Mouse (Mus musculus): ENCODE measurements around the gene Dab2ip. TPM values are rescaled to one million over a fixed set of nuclear protein-coding genes. Genes with fewer than 3 reads are reported as not detected.

Dab2ip gene
- polyA plus RNA-seq, 1 experiment from 2014 or later: 47.9 TPM

DNA sequence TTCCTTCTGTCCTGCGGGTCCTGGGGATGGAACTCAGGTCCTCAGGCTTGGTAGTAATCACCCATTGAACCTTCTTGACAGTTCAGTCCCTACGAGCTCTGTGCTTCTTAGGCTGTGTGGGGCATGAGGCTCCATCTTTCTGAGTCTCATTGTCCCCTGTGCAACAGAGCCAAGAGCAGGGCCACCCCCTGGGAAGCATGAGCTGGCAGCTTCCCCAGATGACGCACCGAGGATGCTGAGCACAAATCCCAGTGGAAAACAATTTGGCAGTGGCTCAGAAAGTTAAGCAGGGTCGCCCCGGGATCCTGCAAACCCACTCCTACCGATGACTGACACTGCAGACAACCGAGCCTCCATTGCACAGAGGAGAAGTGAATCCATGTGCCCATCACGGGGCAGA lies 24.4 kb upstream of the Dab2ip start:
- Histone ChIP-seq H3K9ac (replicated peaks) (no peak overlapping the region), H3K36me3 (no peaks in the 10 kb centered on the region), H3K9me3 (peaks cover 3% of the 10 kb centered on the region; the same call in 1 of the 2 replicates), H3K4me1 (no peaks in the 10 kb centered on the region), H3K4me3 (no peak overlapping the region), H3K27ac (replicated peaks) (no peak overlapping the region), H3K4me2 (replicated peaks) (no peak overlapping the region), H3K27me3 (no peaks in the 10 kb centered on the region)
- WGBS: 68% methylated on average over 9 of the region's 9 CpGs
- ATAC-seq (ENCODE audit: low FRiP score, low read depth): no peak

DNA sequence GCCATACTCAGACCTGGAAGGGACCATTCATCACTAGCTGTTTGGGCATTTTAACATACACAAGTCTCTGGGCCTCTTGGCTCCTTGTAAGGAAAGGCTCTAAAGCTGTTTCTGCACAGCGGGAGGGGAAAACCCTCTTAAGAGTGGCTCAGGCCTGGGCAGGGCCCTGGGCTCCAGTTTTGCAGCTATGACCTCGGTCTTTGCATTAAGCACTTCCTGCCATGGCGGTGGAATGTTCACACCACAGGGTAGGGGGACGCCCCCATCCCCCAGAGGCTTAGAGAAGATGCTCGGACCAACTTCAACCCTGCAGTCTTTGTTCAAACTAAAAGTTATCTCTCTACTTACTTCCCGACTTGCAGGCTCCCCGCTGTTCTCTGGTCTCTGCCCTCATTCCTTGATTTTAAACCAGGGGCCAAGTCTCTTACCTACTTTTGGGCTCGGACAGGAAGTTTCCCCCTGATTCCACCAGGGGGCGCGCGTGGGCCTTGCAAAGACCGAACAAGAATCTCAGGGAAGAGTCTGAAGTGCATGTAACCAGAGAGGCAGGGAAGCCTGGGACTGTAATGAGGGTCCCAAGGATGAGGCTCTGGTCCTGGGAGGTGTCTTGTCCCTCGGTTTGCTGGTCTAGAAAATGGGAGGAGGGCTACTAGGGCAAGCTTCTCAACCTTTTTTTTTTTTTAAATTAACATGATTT lies 18.6 kb upstream of the Dab2ip start:
- WGBS: 5% methylated on average over 13 of the region's 13 CpGs
- Histone ChIP-seq H3K4me3 (no peak overlapping the region), H3K27ac (replicated peaks) (no peak overlapping the region), H3K9me3 (no peaks in the 10 kb centered on the region), H3K9ac (replicated peaks) (no peak overlapping the region), H3K4me1 (no peaks in the 10 kb centered on the region), H3K36me3 (no peaks in the 10 kb centered on the region), H3K4me2 (replicated peaks) (no peak overlapping the region), H3K27me3 (no peaks in the 10 kb centered on the region)
- ATAC-seq (ENCODE audit: low FRiP score, low read depth): 0 out of 2 replicates have a peak, but pooled peaks have one; percentile 27

GRCm38 (mm10) chr2:35540798-35541197 lies 17.3 kb upstream of the Dab2ip start:
- 38% methylated on average over 4 of the region's 4 CpGs for WGBS
- Histone ChIP-seq H3K9me3 (no peaks in the 10 kb centered on the region), H3K4me2 (replicated peaks) (no peak overlapping the region)

GRCm38 (mm10) chr2:35544717-35545116 lies 13.3 kb upstream of the Dab2ip start:
- H3K27ac ChIP-seq (replicated peaks): no peak overlapping the region
- H3K9ac ChIP-seq (replicated peaks): no peak overlapping the region
- H3K4me1 ChIP-seq: peaks cover 8% of the 10 kb centered on the region
- no peak overlapping the region for H3K4me3 ChIP-seq
- 11% methylated on average over 14 of the region's 14 CpGs for WGBS
- peak overlapping the region; percentile 40 for H3K4me2 ChIP-seq (replicated peaks)
- H3K9me3 ChIP-seq: no peaks in the 10 kb centered on the region
- H3K27me3 ChIP-seq: no peaks in the 10 kb centered on the region; the same call in none of the 2 replicates
- ATAC-seq (ENCODE audit: low FRiP score, low read depth): peak; percentile 65
- H3K36me3 ChIP-seq: no peaks in the 10 kb centered on the region

More at GRCm38 (mm10) chr2:35540798-35541197, 17.3 kb upstream of the Dab2ip start:
- H3K4me3 ChIP-seq: no peak overlapping the region
- peaks cover 8% of the 10 kb centered on the region for H3K4me1 ChIP-seq
- no peak for ATAC-seq (ENCODE audit: low FRiP score, low read depth)
- no peaks in the 10 kb centered on the region for H3K36me3 ChIP-seq
- H3K27ac ChIP-seq (replicated peaks): no peak overlapping the region
- no peak overlapping the region for H3K9ac ChIP-seq (replicated peaks)
- no peaks in the 10 kb centered on the region; the same call in 1 of the 2 replicates for H3K27me3 ChIP-seq

DNA sequence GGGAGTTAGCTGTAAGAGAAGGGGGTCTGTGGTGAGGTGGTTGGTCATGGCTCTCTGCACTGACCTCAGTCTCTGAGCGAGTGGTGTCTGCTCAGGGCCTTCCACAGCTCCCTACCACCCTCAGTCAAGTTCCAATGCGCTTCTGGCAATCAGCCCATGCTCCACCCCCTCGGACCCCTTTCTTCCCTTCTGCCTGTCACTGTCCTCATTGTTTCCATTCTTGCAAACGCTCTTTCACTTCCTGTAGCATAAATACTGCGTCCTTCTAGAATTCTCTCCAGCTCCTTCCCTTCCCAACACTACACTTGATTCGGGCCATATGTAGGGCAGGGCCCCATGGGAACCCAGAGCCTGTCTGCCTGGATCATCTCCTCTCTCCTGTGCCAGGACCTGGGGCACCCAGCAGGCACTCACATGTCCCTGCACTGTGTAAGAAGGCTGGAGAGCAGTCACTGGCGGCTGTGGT lies 12.9 kb upstream of the Dab2ip start:
- ATAC-seq (ENCODE audit: low FRiP score, low read depth): peak; percentile 70
- no peak overlapping the region for H3K4me3 ChIP-seq
- no peak overlapping the region for H3K9ac ChIP-seq (replicated peaks)
- peaks cover 8% of the 10 kb centered on the region for H3K4me1 ChIP-seq
- no peaks in the 10 kb centered on the region for H3K9me3 ChIP-seq
- no peaks in the 10 kb centered on the region; the same call in none of the 2 replicates for H3K27me3 ChIP-seq
- no peaks in the 10 kb centered on the region for H3K36me3 ChIP-seq
- H3K4me2 ChIP-seq (replicated peaks): peak overlapping the region; percentile 40
- 22% methylated on average over 7 of the region's 7 CpGs for WGBS
- no peak overlapping the region for H3K27ac ChIP-seq (replicated peaks)

DNA sequence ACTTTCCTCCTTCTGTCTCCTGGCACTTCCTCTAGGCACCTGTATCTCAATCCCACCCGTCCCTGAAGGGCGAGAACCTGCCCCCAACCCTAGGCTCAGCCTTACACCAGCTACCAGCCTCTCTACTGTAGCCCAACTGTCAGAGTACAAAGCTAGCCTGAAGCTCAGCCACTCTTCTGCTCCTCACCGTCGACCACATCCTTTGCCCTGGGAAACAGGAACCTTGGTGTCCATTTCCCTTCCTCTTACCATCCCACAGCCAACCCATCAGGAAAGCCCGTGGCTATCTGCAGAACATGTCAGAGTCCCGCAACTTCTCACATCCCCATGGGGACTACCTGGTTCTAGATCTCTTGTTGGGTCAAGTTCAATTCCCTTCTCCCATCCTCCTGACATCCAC lies 11.6 kb upstream of the Dab2ip start:
- no peak for ATAC-seq (ENCODE audit: low FRiP score, low read depth)
- H3K4me1 ChIP-seq: peaks cover 8% of the 10 kb centered on the region
- H3K27me3 ChIP-seq: no peaks in the 10 kb centered on the region; the same call in none of the 2 replicates
- H3K9ac ChIP-seq (replicated peaks): no peak overlapping the region
- H3K36me3 ChIP-seq: no peaks in the 10 kb centered on the region
- WGBS: 86% methylated on average over 6 of the region's 6 CpGs
- no peaks in the 10 kb centered on the region for H3K9me3 ChIP-seq
- H3K4me3 ChIP-seq: no peak overlapping the region
- no peak overlapping the region for H3K27ac ChIP-seq (replicated peaks)
- H3K4me2 ChIP-seq (replicated peaks): no peak overlapping the region

DNA sequence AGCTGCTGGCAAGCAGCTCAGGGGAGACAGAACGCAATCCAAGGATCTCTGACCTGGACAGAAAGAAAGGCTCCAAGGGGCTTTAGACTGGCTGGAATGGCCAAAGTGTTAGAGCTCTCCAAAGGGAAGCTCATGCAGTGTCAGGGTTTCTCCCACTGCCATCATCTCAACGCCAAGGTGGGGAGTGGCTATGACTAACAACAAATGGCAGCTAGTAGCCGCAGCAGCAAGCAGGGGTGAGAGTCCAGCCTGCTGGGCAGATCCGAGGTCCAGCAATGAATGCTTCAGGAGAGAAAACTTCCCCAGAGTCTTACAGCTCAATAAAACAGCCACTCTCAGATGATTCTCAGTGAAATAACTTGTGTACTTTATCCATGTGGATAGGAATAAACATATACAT lies 8.9 kb upstream of the Dab2ip start:
- no peak overlapping the region for H3K4me3 ChIP-seq
- H3K9me3 ChIP-seq: no peaks in the 10 kb centered on the region
- H3K9ac ChIP-seq (replicated peaks): no peak overlapping the region
- H3K4me1 ChIP-seq: peaks cover 8% of the 10 kb centered on the region
- no peaks in the 10 kb centered on the region; the same call in none of the 2 replicates for H3K27me3 ChIP-seq
- WGBS: 72% methylated on average over 4 of the region's 4 CpGs
- ATAC-seq (ENCODE audit: low FRiP score, low read depth): no peak
- no peak overlapping the region for H3K4me2 ChIP-seq (replicated peaks)
- no peak overlapping the region for H3K27ac ChIP-seq (replicated peaks)
- no peaks in the 10 kb centered on the region for H3K36me3 ChIP-seq

- 87% methylated on average over 9 of the region's 9 CpGs for WGBS
- Histone ChIP-seq H3K27ac (replicated peaks) (no peak overlapping the region), H3K4me2 (replicated peaks) (no peak overlapping the region), H3K27me3 (no peaks in the 10 kb centered on the region; the same call in none of the 2 replicates), H3K9ac (replicated peaks) (no peak overlapping the region), H3K4me3 (no peak overlapping the region), H3K36me3 (no peaks in the 10 kb centered on the region), H3K9me3 (no peaks in the 10 kb centered on the region), H3K4me1 (peaks cover 4% of the 10 kb centered on the region)
- no peak for ATAC-seq (ENCODE audit: low FRiP score, low read depth)
Observed at GRCm38 (mm10) chr2:35550097-35550496, 8.0 kb upstream of the Dab2ip start.

GRCm38 (mm10) chr2:35556918-35557486 lies 1.1 kb upstream of the Dab2ip start:
- Histone ChIP-seq H3K4me3 (no peak overlapping the region), H3K4me1 (peaks cover 12% of the 10 kb centered on the region; the same call in 1 of the 2 replicates), H3K27ac (replicated peaks) (no peak overlapping the region), H3K36me3 (no peaks in the 10 kb centered on the region), H3K4me2 (replicated peaks) (no peak overlapping the region), H3K9ac (replicated peaks) (no peak overlapping the region), H3K27me3 (peaks cover 11% of the 10 kb centered on the region; the same call in 1 of the 2 replicates), H3K9me3 (no peaks in the 10 kb centered on the region)
- no peak for ATAC-seq (ENCODE audit: low FRiP score, low read depth)
- 69% methylated on average over 5 of the region's 5 CpGs for WGBS

DNA sequence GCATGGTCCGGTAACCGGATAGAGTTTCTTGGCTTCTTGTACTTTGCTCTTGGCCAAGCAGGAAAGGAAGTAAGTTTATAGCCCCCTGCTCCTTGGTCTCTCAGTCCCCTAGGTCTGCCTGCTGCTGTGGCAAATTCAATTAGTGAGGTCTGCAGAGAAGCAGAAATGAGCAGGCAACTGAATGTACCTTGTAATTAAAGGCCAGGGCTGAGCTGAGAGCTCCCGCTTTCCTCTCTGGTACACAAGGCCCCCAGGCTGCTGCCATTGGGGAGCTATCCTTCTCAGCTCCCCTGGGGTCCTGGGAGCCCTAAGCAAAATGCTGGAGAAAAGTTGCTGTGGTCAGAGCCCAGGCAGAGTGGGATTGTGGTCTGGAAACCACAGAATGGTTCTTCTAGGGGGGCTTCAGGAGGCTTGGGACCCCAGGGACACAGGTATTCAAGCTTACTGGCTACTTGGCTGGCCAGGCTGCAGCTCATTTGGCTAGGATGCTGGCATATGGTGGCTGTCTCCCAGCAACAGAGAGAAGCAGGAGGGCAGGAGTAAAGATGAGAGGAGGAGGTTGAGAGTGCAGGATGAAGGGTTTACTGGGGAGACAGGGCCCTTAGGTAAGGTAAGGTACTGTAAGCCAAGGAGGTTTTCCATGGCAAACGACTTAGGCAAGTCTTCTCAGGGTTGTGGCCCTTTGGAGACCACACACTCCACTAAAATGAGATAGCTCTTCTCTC lies 922 bp downstream of the Dab2ip start:
- 76% methylated on average over 4 of the region's 4 CpGs for WGBS
- H3K27ac ChIP-seq (replicated peaks): no peak overlapping the region
- no peak overlapping the region for H3K4me2 ChIP-seq (replicated peaks)

DNA sequence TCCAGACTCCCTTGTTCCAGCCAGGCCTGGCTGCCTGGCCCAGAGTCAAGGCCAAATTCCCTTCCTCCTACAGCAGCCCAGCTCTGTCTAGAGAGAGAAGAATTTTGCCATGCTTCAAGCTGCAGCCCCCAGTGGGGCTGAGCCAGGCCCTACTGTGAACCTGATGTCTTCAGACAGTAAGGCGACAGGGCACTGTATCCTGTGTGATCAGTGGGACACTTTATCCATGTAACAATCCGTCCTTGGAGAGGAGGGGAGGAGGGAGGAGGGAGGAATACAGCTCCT lies 1.4 kb downstream of the Dab2ip start:
- H3K27me3 ChIP-seq: peaks cover 11% of the 10 kb centered on the region; the same call in 1 of the 2 replicates
- no peak for ATAC-seq (ENCODE audit: low FRiP score, low read depth)
- H3K9me3 ChIP-seq: no peaks in the 10 kb centered on the region
- WGBS: 77% methylated on average over 2 of the region's 2 CpGs
- H3K36me3 ChIP-seq: no peaks in the 10 kb centered on the region
- no peak overlapping the region for H3K27ac ChIP-seq (replicated peaks)
- no peak overlapping the region for H3K4me3 ChIP-seq
- H3K4me1 ChIP-seq: peaks cover 12% of the 10 kb centered on the region; the same call in 1 of the 2 replicates
- H3K9ac ChIP-seq (replicated peaks): no peak overlapping the region
- H3K4me2 ChIP-seq (replicated peaks): no peak overlapping the region

More for the DNA sequence above, 922 bp downstream of the Dab2ip start:
- Histone ChIP-seq H3K9me3 (no peaks in the 10 kb centered on the region), H3K27me3 (peaks cover 11% of the 10 kb centered on the region; the same call in 1 of the 2 replicates), H3K9ac (replicated peaks) (no peak overlapping the region), H3K4me3 (no peak overlapping the region), H3K4me1 (peaks cover 12% of the 10 kb centered on the region; the same call in 1 of the 2 replicates), H3K36me3 (no peaks in the 10 kb centered on the region)
- no peak for ATAC-seq (ENCODE audit: low FRiP score, low read depth)

DNA sequence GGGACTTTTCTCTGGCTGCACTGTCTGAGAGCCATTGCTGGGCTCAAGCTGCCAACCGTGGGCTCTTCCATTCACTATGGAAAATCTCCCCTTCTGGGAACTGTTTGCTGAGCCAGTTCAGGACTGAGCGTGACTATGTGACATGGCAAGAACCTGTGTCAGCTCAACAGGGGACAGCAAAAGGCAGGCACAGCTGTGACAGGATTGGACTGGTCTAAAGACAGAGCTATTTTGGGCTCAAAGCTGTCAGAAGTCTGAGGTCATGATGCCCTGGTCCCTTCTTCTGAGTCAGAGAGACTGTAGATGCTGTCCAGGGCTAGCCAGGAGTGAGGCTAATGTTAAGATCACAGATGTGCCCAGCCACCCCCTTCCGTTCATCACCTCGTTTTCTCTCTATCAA lies 5.7 kb downstream of the Dab2ip start:
- Histone ChIP-seq H3K4me1 (0 out of 2 replicates have a peak, but pooled peaks cover 5% of the 10 kb centered on the region), H3K27me3 (peaks cover 6% of the 10 kb centered on the region; the same call in 1 of the 2 replicates), H3K27ac (replicated peaks) (no peak overlapping the region), H3K36me3 (no peaks in the 10 kb centered on the region), H3K4me3 (no peak overlapping the region), H3K9me3 (no peaks in the 10 kb centered on the region), H3K4me2 (replicated peaks) (no peak overlapping the region), H3K9ac (replicated peaks) (no peak overlapping the region)
- ATAC-seq (ENCODE audit: low FRiP score, low read depth): no peak
- WGBS: 75% methylated on average over 4 of the region's 4 CpGs
